Mouse (Mus musculus) layer of hippocampus, adult 6 months (tissue): Measurements from ENCODE around the gene Sult1c1. TPM values are rescaled to one million over a fixed set of nuclear protein-coding genes. Genes with fewer than 3 reads are reported as not detected.

Experiments
- long read RNA-seq, 2 experiments: library from polyadenylated mRNA; unstranded; transcript quantifications; one replicate each; pipeline ENCODE4 v2.0.0; 2019 to 2020
- polyA plus RNA-seq: library from polyadenylated mRNA; unstranded; fragments of <200 nt; fragmentation: Nextera tagmentation; gene quantifications from 2 replicates; pipeline ENCODE4 v1.2.3, GENCODE M21; 2021

Sult1c1 gene
- 1.8 TPM in 1 of 2 replicates, not detected in the other for polyA plus RNA-seq
- long read RNA-seq, experiment 1 = 0 reads
- long read RNA-seq, experiment 2 = 0 reads

GRCm38 (mm10) chr17:53990574-53990973, at the start of gene Sult1c1:
Sult1c1 (minus strand) TSS chr17:53990674.

Other genes starting within 250 kb of the Sult1c1 start
- gene Sult1c2, start 144.3 kb downstream of the Sult1c1 start, polyA plus RNA-seq = 1.4 TPM in 1 of 2 replicates, not detected in the other